In the genomic region with DNA sequence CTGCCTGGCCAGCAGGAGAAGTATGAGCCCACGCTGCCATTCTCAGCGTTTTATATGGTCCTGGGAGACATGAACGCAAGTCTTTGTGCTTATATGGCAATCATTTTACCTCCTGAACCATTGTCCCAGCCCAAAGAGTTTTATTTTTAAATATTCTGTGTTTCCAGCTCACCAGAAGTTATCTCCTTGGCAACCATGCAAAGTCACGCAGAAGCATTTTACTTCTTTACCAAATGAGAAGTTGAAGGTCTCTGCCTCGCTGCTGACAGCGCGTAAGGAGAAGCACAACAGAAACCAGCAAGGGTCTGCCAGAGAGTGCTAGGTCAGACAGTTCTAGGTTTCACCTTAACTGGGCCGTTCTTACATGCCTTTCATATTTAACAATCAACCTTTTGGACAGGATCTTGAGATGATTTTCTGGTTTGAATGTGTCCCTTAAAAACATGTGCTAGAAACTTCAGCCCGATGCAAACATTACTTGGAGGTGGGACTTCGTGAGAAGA, we compare ENCODE assay signal across 23 mouse cellular contexts.
"Had no signal": no experiment of that assay in that cellular context is flagged by ENCODE, and none has a peak within 500 bp of the region (broad histone marks: within the 10 kb centered on the region; RNA-seq: fewer than 3 reads in every experiment).

No protein-coding gene starts in this region.

- ATAC-seq: liver, embryonic 12.5 days; midbrain, embryonic 16.5 days had no signal

- H3K27ac ChIP-seq: kidney, postnatal 0 days; layer of hippocampus, adult 2 months; limb, embryonic 10.5 days; limb, embryonic 13.5 days; liver, embryonic 12.5 days; liver, embryonic 15.5 days; lung, embryonic 15.5 days; midbrain, embryonic 12.5 days; neural tube, embryonic 13.5 days had no signal

- DNase-seq: kidney, adult 11 months; kidney, adult 9 months; kidney, postnatal 25 days; layer of hippocampus, adult 9-11 months; liver; lung, adult 18-20 months; lung, postnatal 10 days; lung, postnatal 36 days; retina, postnatal 1 day; right cerebral cortex, postnatal 4 days; thymus, adult 18-20 months; thymus, postnatal 36 days had no signal

- H3K4me2 ChIP-seq: limb, embryonic 13.5 days; liver, embryonic 12.5 days; liver, embryonic 15.5 days; lung, embryonic 15.5 days; midbrain, embryonic 12.5 days; neural tube, embryonic 13.5 days had no signal

- H3K4me1 ChIP-seq: liver, embryonic 12.5 days; liver, embryonic 15.5 days had no signal

- H3K36me3 ChIP-seq: limb, embryonic 10.5 days; limb, embryonic 13.5 days; liver, embryonic 12.5 days; liver, embryonic 15.5 days; lung, embryonic 15.5 days; midbrain, embryonic 12.5 days; neural tube, embryonic 13.5 days had no signal

- H3K27me3 ChIP-seq: limb, embryonic 13.5 days; lung, embryonic 15.5 days; midbrain, embryonic 12.5 days; neural tube, embryonic 13.5 days had no signal

- H3K9ac ChIP-seq: limb, embryonic 13.5 days; liver, embryonic 12.5 days; liver, embryonic 15.5 days; lung, embryonic 15.5 days; midbrain, embryonic 12.5 days; neural tube, embryonic 13.5 days had no signal

- H3K9me3 ChIP-seq: limb, embryonic 10.5 days; liver, embryonic 12.5 days; liver, embryonic 15.5 days had no signal

- H3K4me3 ChIP-seq: layer of hippocampus, adult 2 months; limb, embryonic 10.5 days; limb, embryonic 13.5 days; liver, embryonic 12.5 days; liver, embryonic 15.5 days; lung, embryonic 15.5 days; midbrain, embryonic 12.5 days; myocyte; neural tube, embryonic 13.5 days had no signal
